Mouse (Mus musculus) forebrain, embryonic 13.5 days (tissue): ENCODE data around the gene Gtdc1. TPM values are rescaled to one million over a fixed set of nuclear protein-coding genes. Genes with fewer than 3 reads are reported as not detected.

Experiments used
- ATAC-seq: fragments of 200-750 bp; cut with Nextera tagmentation; 2 replicates; pipeline ENCODE4 v1.8.0; 2017
- H3K27ac ChIP-seq: fragments of 300-500 bp; sonication (generic); 2 replicates; pipeline ENCODE4 v1.5.1; 2015; ENCODE audit warnings: inconsistent platforms, mild to moderate bottlenecking, moderate library complexity
- H3K27me3 ChIP-seq: fragments of 300-500 bp; sonication (generic); 2 replicates; pipeline ENCODE4 v1.6.1; 2015; ENCODE audit warnings: mild to moderate bottlenecking, inconsistent platforms
- H3K36me3 ChIP-seq: fragments of 300-500 bp; sonication (generic); 2 replicates; pipeline ENCODE4 v1.6.1; 2015; ENCODE audit warnings: mild to moderate bottlenecking, inconsistent platforms; ENCODE audit not compliant: poor library complexity, severe bottlenecking
- H3K4me1 ChIP-seq: fragments of 300-500 bp; sonication (generic); 2 replicates; pipeline ENCODE4 v1.6.1; 2015; ENCODE audit warnings: inconsistent platforms
- H3K4me2 ChIP-seq: fragments of 300-500 bp; sonication (generic); 2 replicates; pipeline ENCODE4 v1.6.1; 2015; ENCODE audit warnings: inconsistent platforms, mild to moderate bottlenecking, moderate library complexity
- H3K4me3 ChIP-seq: fragments of 300-500 bp; sonication (generic); 2 replicates; pipeline ENCODE4 v1.5.1; 2015; ENCODE audit warnings: mild to moderate bottlenecking, inconsistent platforms
- H3K9ac ChIP-seq: fragments of 300-500 bp; sonication (generic); 2 replicates; pipeline ENCODE4 v1.6.1; 2015; ENCODE audit warnings: mild to moderate bottlenecking, inconsistent platforms
- H3K9me3 ChIP-seq: fragments of 300-500 bp; sonication (generic); replicated peaks from 2 replicates; pipeline ENCODE4 v1.6.1; 2016; ENCODE audit warnings: inconsistent platforms
- WGBS: fragments of 180-500 bp; shearing (Covaris S2); methylation state at CpG from one replicate; pipeline ENCODE4 v1.1.7; 2015; 5-methylcytosine and 5-hydroxymethylcytosine counted together
- polyA plus RNA-seq: library from polyadenylated mRNA; unstranded; fragments of >200 nt; fragmentation: Nextera tagmentation; extraction: Ambion mirVana; gene quantifications from 2 replicates; pipeline ENCODE4 v1.2.1, GENCODE M21; 2015

Gene Gtdc1
- polyA plus RNA-seq, 1 experiment from 2014 or later, result 19.4 TPM

DNA sequence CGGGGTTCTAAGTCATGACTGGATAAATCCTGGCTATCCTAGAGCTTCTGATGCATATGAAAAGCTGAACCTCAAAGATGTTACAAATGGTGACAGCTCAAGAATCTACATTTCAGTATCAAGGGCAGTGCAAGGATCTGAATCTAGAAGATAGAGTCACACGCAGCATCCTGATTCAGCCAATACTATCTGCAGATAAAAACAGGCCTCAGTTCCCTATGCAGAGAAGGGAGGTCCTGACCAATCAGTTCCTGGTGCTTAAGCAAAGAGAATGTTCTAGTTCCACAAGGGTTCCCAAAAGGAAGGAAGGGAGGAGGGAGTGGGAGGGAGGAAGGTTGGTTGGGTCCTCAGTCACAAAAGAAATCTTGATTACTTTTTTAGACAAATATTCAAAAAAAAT, 5.0 kb downstream of the Gtdc1 start:
- no peaks in the 10 kb centered on the region for H3K36me3 ChIP-seq
- no peaks in the 10 kb centered on the region for H3K27me3 ChIP-seq
- ATAC-seq, result no peak
- no peak overlapping the region for H3K27ac ChIP-seq
- H3K4me2 ChIP-seq, result no peak overlapping the region
- 88% methylated on average over 2 of the region's 2 CpGs for WGBS
- H3K4me3 ChIP-seq, result no peak overlapping the region
- peaks cover 9% of the 10 kb centered on the region for H3K4me1 ChIP-seq
- H3K9me3 ChIP-seq, result no peaks in the 10 kb centered on the region
- no peak overlapping the region for H3K9ac ChIP-seq

DNA sequence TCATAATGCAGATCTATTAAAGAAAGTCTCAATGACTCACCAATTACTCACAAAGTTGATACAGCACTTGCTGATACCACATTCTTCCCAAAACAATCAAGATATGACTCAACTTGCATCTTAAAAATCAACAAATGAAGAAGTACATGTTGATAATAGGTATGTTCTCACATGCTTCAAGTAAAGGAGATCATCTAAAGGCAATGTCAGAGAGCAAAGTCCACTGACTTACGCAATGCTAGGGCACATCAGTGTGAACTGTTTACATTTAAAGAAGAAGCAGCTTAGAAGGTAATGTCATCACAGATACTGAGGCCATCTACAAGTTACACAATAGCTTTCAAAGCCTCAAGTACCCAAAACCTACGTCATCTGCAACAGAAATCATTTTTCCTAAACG, 7.0 kb downstream of the Gtdc1 start:
- Histone ChIP-seq H3K9ac (no peak overlapping the region), H3K27ac (no peak overlapping the region), H3K4me3 (no peak overlapping the region), H3K9me3 (no peaks in the 10 kb centered on the region), H3K4me2 (no peak overlapping the region), H3K4me1 (peaks cover under 1% of the 10 kb centered on the region), H3K27me3 (no peaks in the 10 kb centered on the region), H3K36me3 (no peaks in the 10 kb centered on the region)
- ATAC-seq, result no peak
- WGBS, result 85% methylated on average over 3 of the region's 3 CpGs

DNA sequence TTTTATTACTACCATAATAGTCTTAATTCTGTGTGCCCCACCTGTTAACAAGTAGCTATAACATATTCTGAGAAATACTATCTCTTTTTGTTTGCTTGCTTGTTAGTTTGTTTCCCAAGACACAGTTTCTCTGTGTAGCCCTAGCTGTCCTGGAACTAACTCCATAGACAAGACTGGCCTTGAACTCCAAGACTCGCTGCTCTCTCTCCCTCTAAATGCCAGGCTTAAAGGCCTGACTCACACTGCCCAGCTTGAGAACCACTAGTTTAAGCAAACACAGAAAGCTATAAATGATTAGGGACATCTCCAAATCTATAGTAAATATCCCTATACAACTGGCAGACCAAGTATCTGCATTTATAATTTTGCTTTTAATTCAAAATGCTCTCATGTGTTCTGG, 8.1 kb downstream of the Gtdc1 start:
- no peak for ATAC-seq

DNA sequence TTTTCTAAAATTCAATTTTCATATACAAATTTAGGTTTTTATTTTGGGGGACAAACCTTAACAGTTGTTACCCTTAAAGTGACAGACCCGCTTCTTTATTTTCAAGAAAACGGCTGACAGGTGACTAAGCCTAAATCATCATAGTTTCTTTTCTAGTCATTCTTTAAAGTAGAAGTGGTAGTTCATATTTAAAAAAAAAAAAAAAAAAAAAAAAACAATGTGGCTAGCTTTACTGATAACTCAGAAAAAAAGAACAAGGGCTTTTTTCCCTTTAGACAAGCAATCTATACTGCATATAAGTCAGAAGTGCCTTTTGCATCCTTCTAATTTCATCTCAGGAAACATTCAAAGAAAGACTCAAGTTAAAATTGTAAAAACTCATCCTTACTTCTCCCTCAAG, 8.7 kb downstream of the Gtdc1 start:
- ATAC-seq, result no peak
- Histone ChIP-seq H3K4me1 (no peaks in the 10 kb centered on the region), H3K4me2 (no peak overlapping the region), H3K9me3 (no peaks in the 10 kb centered on the region), H3K9ac (no peak overlapping the region), H3K36me3 (no peaks in the 10 kb centered on the region), H3K4me3 (no peak overlapping the region), H3K27ac (no peak overlapping the region), H3K27me3 (no peaks in the 10 kb centered on the region)
- WGBS, result 94% methylated on average over 2 of the region's 2 CpGs

More for the DNA sequence above, 8.1 kb downstream of the Gtdc1 start:
- Histone ChIP-seq H3K4me2 (no peak overlapping the region), H3K9me3 (no peaks in the 10 kb centered on the region), H3K4me1 (no peaks in the 10 kb centered on the region), H3K4me3 (no peak overlapping the region), H3K36me3 (no peaks in the 10 kb centered on the region), H3K9ac (no peak overlapping the region), H3K27me3 (no peaks in the 10 kb centered on the region), H3K27ac (no peak overlapping the region)
- 73% methylated on average over 1 of the region's 1 CpGs for WGBS

DNA sequence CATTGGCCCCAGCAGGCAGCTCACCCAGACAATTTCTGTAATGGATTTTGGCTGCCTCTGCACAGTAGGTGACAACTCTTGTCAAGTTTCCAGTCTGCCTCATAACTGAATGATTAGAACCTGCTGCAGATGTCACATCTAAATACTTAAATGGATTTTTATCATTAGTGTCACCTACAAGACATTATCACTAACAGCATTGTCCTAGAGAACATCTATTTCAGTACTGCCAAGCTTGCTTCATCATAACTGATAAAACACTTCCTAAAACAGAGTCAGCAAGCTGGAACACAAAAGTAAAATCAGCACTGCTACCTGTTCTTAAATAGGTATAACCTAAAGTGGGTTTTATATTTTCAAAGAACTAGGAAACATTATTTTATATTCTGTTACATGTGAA, 11.2 kb downstream of the Gtdc1 start:
- H3K36me3 ChIP-seq, result no peaks in the 10 kb centered on the region
- no peaks in the 10 kb centered on the region for H3K27me3 ChIP-seq
- H3K27ac ChIP-seq, result no peak overlapping the region
- ATAC-seq, result no peak
- H3K4me1 ChIP-seq, result no peaks in the 10 kb centered on the region
- no peaks in the 10 kb centered on the region for H3K9me3 ChIP-seq
- no peak overlapping the region for H3K4me2 ChIP-seq
- H3K4me3 ChIP-seq, result no peak overlapping the region
- no peak overlapping the region for H3K9ac ChIP-seq

DNA sequence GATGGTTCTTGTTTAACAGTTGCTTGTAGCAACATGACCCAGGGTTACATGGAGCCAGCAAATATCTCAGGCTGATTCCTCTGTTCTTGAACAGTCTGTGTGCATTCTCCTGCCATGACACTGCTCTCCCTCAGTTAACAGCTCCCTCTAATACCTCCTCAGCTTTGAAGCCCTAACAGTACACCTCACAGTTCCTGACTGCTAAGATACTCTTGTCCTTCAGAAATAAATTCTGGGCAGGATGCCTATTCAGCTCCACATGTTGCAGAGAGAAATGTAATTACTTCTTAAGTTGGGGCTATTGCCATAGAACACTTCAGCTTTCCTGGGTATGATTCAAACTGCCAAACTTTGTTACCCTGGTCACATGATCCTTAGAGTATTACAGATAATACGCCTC, 29.7 kb downstream of the Gtdc1 start:
- Histone ChIP-seq H3K27me3 (no peaks in the 10 kb centered on the region), H3K36me3 (no peaks in the 10 kb centered on the region), H3K4me1 (no peaks in the 10 kb centered on the region), H3K27ac (no peak overlapping the region), H3K9me3 (no peaks in the 10 kb centered on the region), H3K4me3 (no peak overlapping the region), H3K4me2 (no peak overlapping the region), H3K9ac (no peak overlapping the region)
- ATAC-seq, result 0 out of 2 replicates have a peak, but pooled peaks have one; percentile 33
- 94% methylated on average over 1 of the region's 1 CpGs for WGBS

DNA sequence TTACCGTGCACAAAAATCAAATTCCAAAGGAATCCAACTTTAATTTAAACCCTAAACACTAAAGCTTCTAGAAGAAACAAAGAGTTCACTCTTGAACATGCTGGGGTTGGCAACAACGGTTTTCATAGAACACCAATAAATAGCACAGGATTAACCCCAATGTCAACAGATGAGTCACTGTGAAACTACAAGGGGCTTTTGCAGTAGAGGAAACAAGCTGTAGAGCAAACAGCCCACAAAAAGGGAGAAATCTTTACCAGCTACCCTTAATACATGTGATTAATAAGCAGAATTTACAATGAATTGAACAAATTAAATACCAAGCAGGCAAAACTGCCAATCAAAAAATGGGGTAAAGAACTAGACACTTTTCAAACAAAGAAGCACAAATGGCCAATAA, 53.7 kb downstream of the Gtdc1 start:
- no peaks in the 10 kb centered on the region for H3K9me3 ChIP-seq
- no peak overlapping the region for H3K4me3 ChIP-seq
- H3K36me3 ChIP-seq, result no peaks in the 10 kb centered on the region
- H3K27me3 ChIP-seq, result no peaks in the 10 kb centered on the region
- ATAC-seq, result no peak
- 32% methylated on average over 2 of the region's 2 CpGs for WGBS
- no peaks in the 10 kb centered on the region for H3K4me1 ChIP-seq
- no peak overlapping the region for H3K4me2 ChIP-seq
- no peak overlapping the region for H3K9ac ChIP-seq
- H3K27ac ChIP-seq, result no peak overlapping the region

DNA sequence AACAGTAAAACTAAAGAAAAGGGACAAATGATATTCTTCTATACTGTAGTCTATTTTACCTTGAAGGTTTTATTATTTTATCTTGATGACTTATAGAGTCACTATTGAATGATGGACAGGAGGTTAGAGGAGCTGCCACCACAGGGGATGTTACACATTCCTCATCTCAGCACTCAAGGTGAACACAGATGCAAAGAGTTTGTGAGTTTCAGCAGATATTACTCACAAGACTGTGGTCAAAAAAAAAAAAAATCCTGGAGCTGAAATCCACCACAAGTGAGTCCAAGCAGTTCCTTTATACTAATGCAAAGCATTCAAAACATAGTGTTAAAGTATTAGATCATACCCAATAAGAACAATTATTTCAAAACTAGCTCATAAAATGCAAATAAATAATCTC, 62.7 kb downstream of the Gtdc1 start:
- ATAC-seq, result no peak
- no peak overlapping the region for H3K4me3 ChIP-seq
- no peak overlapping the region for H3K27ac ChIP-seq
- no peaks in the 10 kb centered on the region for H3K9me3 ChIP-seq
- H3K36me3 ChIP-seq, result no peaks in the 10 kb centered on the region
- no peaks in the 10 kb centered on the region for H3K27me3 ChIP-seq
- H3K4me2 ChIP-seq, result no peak overlapping the region
- H3K4me1 ChIP-seq, result no peaks in the 10 kb centered on the region
- no peak overlapping the region for H3K9ac ChIP-seq

DNA sequence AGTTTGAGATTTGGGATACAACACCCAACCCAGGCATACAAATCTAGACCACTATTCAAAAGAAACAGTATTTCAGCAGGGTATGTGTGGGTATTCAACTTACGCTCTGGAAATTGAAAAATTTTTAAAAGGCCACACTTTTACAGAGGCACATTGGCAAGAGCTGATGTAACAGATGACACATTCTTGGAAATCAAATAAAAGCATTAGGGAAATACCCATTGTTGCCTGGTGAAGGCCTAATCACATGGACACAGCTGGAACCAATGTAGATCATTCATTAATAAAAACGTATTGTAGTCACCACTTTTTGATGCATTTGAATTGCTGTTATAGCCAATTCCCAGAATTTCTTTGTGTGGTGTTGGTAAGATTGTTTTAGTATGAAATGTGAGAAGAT, 73.0 kb downstream of the Gtdc1 start:
- Histone ChIP-seq H3K4me1 (no peaks in the 10 kb centered on the region), H3K27ac (no peak overlapping the region), H3K9me3 (peaks cover 8% of the 10 kb centered on the region), H3K4me3 (no peak overlapping the region), H3K4me2 (no peak overlapping the region), H3K9ac (no peak overlapping the region), H3K36me3 (peaks cover 7% of the 10 kb centered on the region; the same call in 1 of the 2 replicates), H3K27me3 (no peaks in the 10 kb centered on the region)
- WGBS, result 55% methylated on average over 2 of the region's 2 CpGs
- no peak for ATAC-seq

DNA sequence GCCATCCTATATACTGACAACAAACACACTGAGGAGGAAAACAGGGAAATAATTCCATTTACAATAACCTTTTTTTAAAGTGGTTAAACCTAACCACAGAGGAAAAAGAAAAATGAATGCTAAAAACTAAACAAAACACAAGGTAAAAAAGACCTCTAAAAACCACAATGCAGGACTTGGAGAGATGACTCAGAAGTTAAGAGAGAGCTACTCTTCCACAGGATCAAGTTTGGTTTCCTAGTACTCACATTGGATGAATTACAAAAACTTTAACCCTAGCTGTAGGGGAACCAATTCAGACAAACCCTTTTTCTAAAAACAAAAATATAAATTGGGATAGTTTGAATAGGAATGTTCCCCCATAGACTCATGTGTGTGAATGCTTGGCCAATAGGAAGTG, 77.8 kb downstream of the Gtdc1 start:
- no peak for ATAC-seq

DNA sequence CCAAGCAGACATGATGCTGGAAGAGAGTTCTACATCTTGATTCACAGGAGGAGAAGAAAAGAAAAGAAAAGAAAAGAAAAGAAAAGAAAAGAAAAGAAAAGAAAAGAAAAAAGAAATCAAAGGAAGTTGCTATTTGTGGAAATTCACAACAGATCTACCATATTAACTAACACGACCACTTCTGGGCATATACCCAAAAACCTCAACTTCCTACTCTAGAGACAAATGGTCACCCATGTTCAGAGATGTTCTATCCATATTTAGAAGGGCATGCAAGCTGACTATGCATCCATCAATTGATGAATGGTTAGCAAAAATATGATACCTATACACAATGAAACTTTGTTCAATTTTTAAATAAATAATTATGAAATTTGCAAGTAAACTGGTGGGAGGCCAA, 79.3 kb downstream of the Gtdc1 start:
- H3K27ac ChIP-seq, result no peak overlapping the region
- H3K36me3 ChIP-seq, result peaks cover 7% of the 10 kb centered on the region; the same call in 1 of the 2 replicates
- H3K27me3 ChIP-seq, result no peaks in the 10 kb centered on the region
- H3K4me3 ChIP-seq, result no peak overlapping the region
- no peak overlapping the region for H3K9ac ChIP-seq
- ATAC-seq, result no peak
- H3K4me2 ChIP-seq, result no peak overlapping the region
- H3K4me1 ChIP-seq, result no peaks in the 10 kb centered on the region
- H3K9me3 ChIP-seq, result peaks cover 8% of the 10 kb centered on the region
- WGBS, result 71% methylated on average over 1 of the region's 1 CpGs

More for the DNA sequence above, 77.8 kb downstream of the Gtdc1 start:
- Histone ChIP-seq H3K4me3 (no peak overlapping the region), H3K36me3 (peaks cover 7% of the 10 kb centered on the region; the same call in 1 of the 2 replicates), H3K9me3 (peaks cover 8% of the 10 kb centered on the region), H3K27ac (no peak overlapping the region), H3K27me3 (no peaks in the 10 kb centered on the region), H3K9ac (no peak overlapping the region), H3K4me2 (no peak overlapping the region), H3K4me1 (no peaks in the 10 kb centered on the region)

DNA sequence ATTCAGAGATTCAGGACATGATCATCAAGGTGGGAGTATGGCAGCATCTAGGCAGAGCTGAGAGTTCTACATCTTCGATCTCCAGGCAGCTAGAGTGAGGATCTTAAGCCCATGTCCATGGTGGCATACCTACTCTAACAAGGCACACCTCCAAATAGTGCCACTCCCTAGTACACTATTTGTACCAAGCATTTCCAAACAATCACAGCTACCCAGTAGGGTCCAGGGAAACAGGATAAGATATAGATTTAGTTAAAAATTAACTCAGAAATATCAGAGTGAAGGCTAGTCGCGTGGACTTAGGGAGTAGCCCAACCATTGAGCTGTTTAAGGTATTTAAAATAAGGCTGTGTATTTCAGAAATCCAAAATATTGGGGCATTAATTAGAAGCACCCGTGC, 82.0 kb downstream of the Gtdc1 start:
- H3K4me2 ChIP-seq, result no peak overlapping the region
- H3K4me1 ChIP-seq, result no peaks in the 10 kb centered on the region
- H3K9ac ChIP-seq, result no peak overlapping the region
- ATAC-seq, result no peak
- 95% methylated on average over 4 of the region's 4 CpGs for WGBS
- no peak overlapping the region for H3K27ac ChIP-seq
- no peaks in the 10 kb centered on the region for H3K27me3 ChIP-seq
- no peaks in the 10 kb centered on the region for H3K9me3 ChIP-seq
- no peak overlapping the region for H3K4me3 ChIP-seq
- no peaks in the 10 kb centered on the region for H3K36me3 ChIP-seq

DNA sequence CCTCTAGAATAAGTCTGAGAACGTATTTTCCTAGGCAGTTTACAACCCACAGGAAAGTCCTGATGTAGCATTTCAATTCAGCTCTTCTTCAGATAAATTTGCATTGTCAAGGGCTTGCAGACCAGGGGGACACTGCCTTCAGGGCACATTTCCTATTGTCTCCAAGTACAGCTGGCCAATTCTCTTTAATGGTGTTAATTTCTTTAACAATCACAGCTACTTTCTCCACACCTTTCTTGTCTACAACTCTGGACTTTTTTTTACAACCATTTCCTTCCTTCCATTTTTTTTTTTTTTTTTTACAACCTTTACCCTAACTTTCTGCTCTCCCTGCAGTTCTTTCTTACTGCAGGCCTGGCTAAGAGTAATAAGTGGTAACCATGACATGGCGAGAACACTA, 97.7 kb downstream of the Gtdc1 start:
- Histone ChIP-seq H3K36me3 (no peaks in the 10 kb centered on the region), H3K27ac (no peak overlapping the region), H3K4me2 (no peak overlapping the region), H3K9ac (no peak overlapping the region), H3K9me3 (no peaks in the 10 kb centered on the region), H3K27me3 (no peaks in the 10 kb centered on the region), H3K4me1 (no peaks in the 10 kb centered on the region), H3K4me3 (no peak overlapping the region)
- ATAC-seq, result no peak
- WGBS, result 82% methylated on average over 2 of the region's 2 CpGs
